Mouse (Mus musculus): ENCODE results near the gene Acaa1b. TPM values are rescaled to one million over a fixed set of nuclear protein-coding genes. Genes with fewer than 3 reads are reported as not detected.

Gene Acaa1b
- polyA plus RNA-seq (2016; fragmentation: Nextera tagmentation; extraction: Ambion mirVana) = 0.54 and 1.9 TPM in 2 replicates

DNA sequence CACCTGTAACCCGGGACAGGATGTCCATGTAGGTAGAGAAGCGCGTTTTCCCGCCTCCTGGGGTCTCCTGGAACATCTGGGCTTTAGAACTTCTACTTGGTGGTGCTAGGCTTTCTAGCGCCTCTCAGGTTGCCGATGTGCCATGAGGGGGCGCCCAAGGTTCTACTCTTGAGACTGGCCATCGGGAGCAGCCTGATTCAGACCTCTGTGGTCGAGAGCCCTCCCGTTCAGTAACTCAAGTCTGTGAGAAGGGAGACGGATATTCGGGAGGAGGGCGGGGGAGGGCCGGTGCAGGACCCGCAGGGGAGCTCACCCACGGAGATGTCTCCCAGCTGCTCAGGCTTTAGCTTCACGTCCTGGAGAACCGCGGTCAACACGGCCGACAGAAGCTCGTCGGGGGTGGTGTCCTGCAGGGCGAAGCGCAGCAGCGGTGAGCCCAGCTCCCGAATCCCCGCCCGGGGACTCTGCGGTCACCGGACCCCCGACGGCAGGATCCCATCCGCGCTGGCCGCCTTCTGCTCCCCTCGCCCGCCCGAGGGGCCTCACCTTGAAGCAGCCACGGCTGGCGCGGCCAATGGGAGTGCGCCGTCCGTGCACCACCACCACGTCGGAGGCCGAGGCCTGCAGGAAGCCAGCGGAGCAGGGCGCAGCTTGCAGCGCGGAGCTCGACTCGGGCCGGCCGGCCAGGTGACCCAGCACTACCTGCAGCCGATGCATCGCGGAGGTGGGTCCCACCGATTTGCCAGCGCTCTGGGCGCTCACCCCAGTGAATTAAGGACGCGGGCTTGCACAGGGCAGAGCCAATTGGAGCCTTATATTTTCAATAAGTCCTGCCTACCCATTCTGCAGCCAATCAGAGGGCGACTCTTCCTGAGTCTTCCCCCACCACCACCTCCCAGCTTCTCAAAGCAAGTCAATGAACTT, at the start of gene Acaa1b:
TSS of gene Acaa1b (minus strand) at position 816 of the 924 bp plus-strand sequence.
- H3K36me3 ChIP-seq = no peaks in the 10 kb centered on the region
- peak within 1 kb of the TSS; percentile 70 for H3K4me2 ChIP-seq (replicated peaks)
- H3K27me3 ChIP-seq = peaks cover 39% of the 10 kb centered on the region
- 1% methylated on average over 65 of the region's 65 CpGs for WGBS
- H3K9ac ChIP-seq (replicated peaks) = peak within 1 kb of the TSS; percentile 43
- H3K4me3 ChIP-seq = peak within 1 kb of the TSS; percentile 55
- no peaks in the 10 kb centered on the region for H3K9me3 ChIP-seq
- no peak within 1 kb of the TSS for H3K27ac ChIP-seq (replicated peaks)
- H3K4me1 ChIP-seq = no peaks in the 10 kb centered on the region; the same call in 1 of the 2 replicates
- ATAC-seq (ENCODE audit: low FRiP score, low read depth) = peak; percentile 92

GRCm38 (mm10) chr9:119206666-119207065, 49.8 kb upstream of the Acaa1b start:
- Histone ChIP-seq H3K9me3 (0 out of 2 replicates have a peak, but pooled peaks cover 6% of the 10 kb centered on the region), H3K9ac (replicated peaks) (no peak overlapping the region), H3K27ac (replicated peaks) (no peak overlapping the region), H3K36me3 (no peaks in the 10 kb centered on the region), H3K4me3 (no peak overlapping the region), H3K4me2 (replicated peaks) (no peak overlapping the region), H3K4me1 (no peaks in the 10 kb centered on the region), H3K27me3 (no peaks in the 10 kb centered on the region)
- no peak for ATAC-seq (ENCODE audit: low FRiP score, low read depth)
- 90% methylated on average over 2 of the region's 2 CpGs for whole genome bisulfite sequencing

DNA sequence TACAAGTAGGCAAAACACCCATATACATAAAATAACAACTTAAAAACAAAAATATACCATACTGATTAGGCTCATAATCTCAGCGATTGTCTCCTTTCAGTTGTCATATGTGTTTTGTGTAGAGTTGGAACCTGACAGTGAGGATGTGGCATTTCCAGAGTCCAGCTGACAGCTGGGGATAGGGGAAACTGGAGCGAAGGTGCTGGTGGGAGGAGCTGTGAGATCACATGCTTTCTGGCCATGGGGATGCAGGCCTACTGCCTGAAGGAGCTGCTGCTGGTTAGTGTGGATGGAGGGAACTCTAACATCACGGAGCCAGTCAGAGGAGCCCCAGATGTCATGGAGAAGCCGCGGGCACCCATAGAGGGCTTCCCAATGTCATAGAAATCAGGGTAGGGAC, 48.9 kb upstream of the Acaa1b start:
- H3K9me3 ChIP-seq = 0 out of 2 replicates have a peak, but pooled peaks cover 6% of the 10 kb centered on the region
- no peak overlapping the region for H3K27ac ChIP-seq (replicated peaks)
- H3K4me2 ChIP-seq (replicated peaks) = no peak overlapping the region
- H3K36me3 ChIP-seq = no peaks in the 10 kb centered on the region
- no peak overlapping the region for H3K4me3 ChIP-seq
- H3K9ac ChIP-seq (replicated peaks) = no peak overlapping the region
- H3K27me3 ChIP-seq = no peaks in the 10 kb centered on the region
- no peak for ATAC-seq (ENCODE audit: low FRiP score, low read depth)
- no peaks in the 10 kb centered on the region for H3K4me1 ChIP-seq
- 88% methylated on average over 5 of the region's 5 CpGs for WGBS

GRCm38 (mm10) chr9:119203617-119204016, 46.7 kb upstream of the Acaa1b start:
- ATAC-seq (ENCODE audit: low FRiP score, low read depth) = no peak

DNA sequence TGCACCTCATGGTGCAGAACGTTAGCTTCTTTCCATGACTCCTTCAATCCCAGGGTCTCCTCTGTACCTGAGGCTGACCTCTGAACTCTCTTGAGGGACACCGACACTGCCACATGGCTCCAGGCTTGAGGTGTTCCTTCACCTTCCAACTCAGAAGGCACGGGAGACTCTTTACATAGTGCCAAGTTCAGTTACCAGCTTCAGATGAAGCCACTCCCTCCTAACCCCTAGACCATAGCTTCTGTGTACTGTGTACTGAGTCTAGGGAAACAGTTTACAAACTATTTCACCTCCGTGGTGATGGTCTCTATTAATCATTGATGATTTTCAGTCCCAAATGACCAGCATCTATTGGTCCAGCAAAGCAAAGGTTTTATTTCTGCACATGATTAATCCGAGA, 44.8 kb upstream of the Acaa1b start:
- ATAC-seq (ENCODE audit: low FRiP score, low read depth) = no peak
- H3K9ac ChIP-seq (replicated peaks) = no peak overlapping the region
- H3K4me1 ChIP-seq = no peaks in the 10 kb centered on the region
- H3K27ac ChIP-seq (replicated peaks) = no peak overlapping the region
- H3K9me3 ChIP-seq = 0 out of 2 replicates have a peak, but pooled peaks cover 6% of the 10 kb centered on the region
- no peaks in the 10 kb centered on the region for H3K27me3 ChIP-seq
- H3K36me3 ChIP-seq = no peaks in the 10 kb centered on the region
- 86% methylated on average over 5 of the region's 5 CpGs for WGBS
- no peak overlapping the region for H3K4me3 ChIP-seq
- no peak overlapping the region for H3K4me2 ChIP-seq (replicated peaks)

More at GRCm38 (mm10) chr9:119203617-119204016, 46.7 kb upstream of the Acaa1b start:
- Histone ChIP-seq H3K4me1 (no peaks in the 10 kb centered on the region), H3K9me3 (0 out of 2 replicates have a peak, but pooled peaks cover 6% of the 10 kb centered on the region), H3K4me2 (replicated peaks) (no peak overlapping the region), H3K9ac (replicated peaks) (no peak overlapping the region), H3K36me3 (no peaks in the 10 kb centered on the region), H3K27me3 (no peaks in the 10 kb centered on the region), H3K27ac (replicated peaks) (no peak overlapping the region), H3K4me3 (no peak overlapping the region)
- WGBS = 94% methylated on average over 9 of the region's 9 CpGs

- Histone ChIP-seq H3K4me3 (no peak overlapping the region), H3K4me1 (no peaks in the 10 kb centered on the region), H3K27me3 (no peaks in the 10 kb centered on the region), H3K9ac (replicated peaks) (no peak overlapping the region), H3K4me2 (replicated peaks) (no peak overlapping the region), H3K36me3 (no peaks in the 10 kb centered on the region), H3K9me3 (0 out of 2 replicates have a peak, but pooled peaks cover 6% of the 10 kb centered on the region), H3K27ac (replicated peaks) (no peak overlapping the region)
- 78% methylated on average over 10 of the region's 10 CpGs for WGBS
- ATAC-seq (ENCODE audit: low FRiP score, low read depth) = no peak
Observed at GRCm38 (mm10) chr9:119199151-119199861, 42.4 kb upstream of the Acaa1b start.

DNA sequence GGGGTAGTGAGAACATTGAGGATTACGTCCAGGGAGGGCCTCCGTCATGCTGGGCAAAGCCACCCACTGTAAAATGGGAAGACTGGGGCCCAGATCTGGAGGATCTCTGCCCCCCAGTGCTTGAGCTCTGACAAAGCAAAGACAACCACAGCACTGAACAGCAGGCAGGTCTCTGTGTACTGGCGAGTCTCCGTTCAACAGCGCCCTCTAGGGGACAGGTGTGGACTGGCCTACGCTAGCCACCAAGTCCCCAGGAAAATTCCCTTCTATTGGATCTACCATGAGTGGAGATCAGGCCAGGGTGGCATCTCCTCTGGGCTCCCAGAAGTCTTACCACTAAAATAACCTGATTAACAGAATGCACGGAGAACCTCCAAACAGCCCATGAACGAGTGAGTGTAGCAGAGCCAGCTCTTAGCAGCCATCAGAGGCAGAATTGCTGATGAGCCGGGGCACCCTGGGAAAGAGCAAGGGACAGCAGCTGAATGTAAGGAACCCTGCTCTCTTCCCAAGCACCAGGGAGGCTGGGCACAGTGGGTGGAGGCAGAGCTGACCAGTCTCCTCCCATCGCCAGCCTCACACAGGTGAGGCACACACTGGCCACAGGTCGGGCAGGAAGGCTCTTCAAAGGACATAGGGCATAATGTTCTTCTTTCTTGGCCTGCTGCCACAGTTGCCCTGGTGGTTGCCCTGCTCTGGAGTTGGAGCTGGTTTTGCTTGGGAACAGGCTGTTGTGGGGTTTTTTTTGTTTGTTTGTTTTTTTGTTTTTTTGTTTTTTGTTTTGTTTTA, 35.5 kb upstream of the Acaa1b start:
- no peak for ATAC-seq (ENCODE audit: low FRiP score, low read depth)
- Histone ChIP-seq H3K36me3 (no peaks in the 10 kb centered on the region), H3K9me3 (no peaks in the 10 kb centered on the region), H3K4me1 (no peaks in the 10 kb centered on the region), H3K4me2 (replicated peaks) (no peak overlapping the region), H3K27me3 (no peaks in the 10 kb centered on the region), H3K4me3 (no peak overlapping the region), H3K27ac (replicated peaks) (no peak overlapping the region), H3K9ac (replicated peaks) (no peak overlapping the region)
- 39% methylated on average over 11 of the region's 11 CpGs for WGBS

DNA sequence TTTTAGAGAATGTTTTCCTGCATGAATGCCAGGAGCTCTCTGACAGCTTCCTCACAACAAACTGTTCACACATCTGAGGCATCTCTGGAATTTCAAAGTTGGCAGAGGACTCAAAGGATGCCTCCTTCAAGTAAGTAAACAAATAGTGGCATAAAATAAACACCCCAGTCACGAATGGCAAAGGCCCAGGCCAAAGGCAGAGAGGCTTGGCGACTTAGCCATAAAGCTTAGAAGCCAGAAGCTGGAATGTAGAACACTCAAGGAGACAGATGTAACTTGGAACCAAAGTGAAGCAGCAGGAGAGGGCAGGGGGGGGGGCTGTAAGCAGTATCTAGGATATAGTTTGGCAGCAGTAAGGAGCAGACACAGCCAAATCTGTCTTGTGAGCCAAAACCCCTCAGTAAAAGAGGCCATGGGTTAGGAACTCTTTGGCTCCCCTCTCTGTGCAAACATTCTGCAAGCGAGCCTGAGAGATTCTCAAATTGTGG, 24.4 kb upstream of the Acaa1b start:
- no peak for ATAC-seq (ENCODE audit: low FRiP score, low read depth)
- H3K9me3 ChIP-seq = no peaks in the 10 kb centered on the region
- H3K27me3 ChIP-seq = no peaks in the 10 kb centered on the region
- H3K4me1 ChIP-seq = no peaks in the 10 kb centered on the region
- WGBS = 51% methylated on average over 3 of the region's 3 CpGs
- no peak overlapping the region for H3K9ac ChIP-seq (replicated peaks)
- H3K27ac ChIP-seq (replicated peaks) = no peak overlapping the region
- H3K4me3 ChIP-seq = no peak overlapping the region
- no peaks in the 10 kb centered on the region for H3K36me3 ChIP-seq
- no peak overlapping the region for H3K4me2 ChIP-seq (replicated peaks)

- Histone ChIP-seq H3K9me3 (no peaks in the 10 kb centered on the region), H3K4me1 (no peaks in the 10 kb centered on the region), H3K27me3 (no peaks in the 10 kb centered on the region), H3K4me2 (replicated peaks) (no peak overlapping the region), H3K27ac (replicated peaks) (no peak overlapping the region), H3K36me3 (no peaks in the 10 kb centered on the region), H3K9ac (replicated peaks) (no peak overlapping the region), H3K4me3 (no peak overlapping the region)
- 87% methylated on average over 11 of the region's 11 CpGs for WGBS
- ATAC-seq (ENCODE audit: low FRiP score, low read depth) = no peak
Observed at GRCm38 (mm10) chr9:119179292-119179691, 22.4 kb upstream of the Acaa1b start.

- WGBS = 96% methylated on average over 2 of the region's 2 CpGs
Observed at GRCm38 (mm10) chr9:119167608-119168007, 10.7 kb upstream of the Acaa1b start.

DNA sequence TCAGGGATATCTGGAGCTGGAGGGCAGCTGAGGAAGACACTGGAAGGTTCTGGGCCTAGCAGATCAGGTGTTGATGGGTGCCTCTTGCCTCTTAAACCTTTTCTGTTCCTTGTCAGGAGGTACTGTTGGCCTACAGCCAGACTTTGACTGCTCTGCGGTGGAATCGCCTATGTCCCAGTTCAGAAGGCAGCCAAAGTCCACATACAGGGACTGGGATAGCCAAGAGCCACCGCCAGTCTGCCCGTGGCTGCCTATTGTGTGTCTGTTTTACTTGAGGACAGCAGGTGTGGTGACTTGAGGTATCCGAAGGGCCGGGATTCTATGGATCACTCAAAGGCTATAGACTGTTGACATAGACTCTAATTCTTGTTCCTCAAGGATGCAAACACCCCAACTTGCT, 8.7 kb upstream of the Acaa1b start:
- no peaks in the 10 kb centered on the region for H3K27me3 ChIP-seq
- no peak overlapping the region for H3K27ac ChIP-seq (replicated peaks)
- no peaks in the 10 kb centered on the region for H3K4me1 ChIP-seq
- H3K36me3 ChIP-seq = no peaks in the 10 kb centered on the region
- H3K9ac ChIP-seq (replicated peaks) = no peak overlapping the region
- ATAC-seq (ENCODE audit: low FRiP score, low read depth) = no peak
- no peak overlapping the region for H3K4me3 ChIP-seq
- no peak overlapping the region for H3K4me2 ChIP-seq (replicated peaks)
- H3K9me3 ChIP-seq = no peaks in the 10 kb centered on the region
- 94% methylated on average over 6 of the region's 6 CpGs for WGBS

More at GRCm38 (mm10) chr9:119167608-119168007, 10.7 kb upstream of the Acaa1b start:
- no peak overlapping the region for H3K9ac ChIP-seq (replicated peaks)
- H3K27me3 ChIP-seq = no peaks in the 10 kb centered on the region
- no peaks in the 10 kb centered on the region for H3K36me3 ChIP-seq
- H3K4me3 ChIP-seq = no peak overlapping the region
- no peak overlapping the region for H3K4me2 ChIP-seq (replicated peaks)
- no peak overlapping the region for H3K27ac ChIP-seq (replicated peaks)
- H3K4me1 ChIP-seq = no peaks in the 10 kb centered on the region
- no peak for ATAC-seq (ENCODE audit: low FRiP score, low read depth)
- H3K9me3 ChIP-seq = no peaks in the 10 kb centered on the region
